Mouse (Mus musculus) intestine, embryonic 14.5 days (tissue): ENCODE measurements around the gene Vill. TPM values are rescaled to one million over a fixed set of nuclear protein-coding genes. Genes with fewer than 3 reads are reported as not detected.

ENCODE experiments used
- ATAC-seq: fragments of 200-750 bp; cut with Nextera tagmentation; replicated peaks from 2 replicates; pipeline ENCODE4 v1.8.0; 2017; ENCODE audit warnings: low read depth, moderate number of reproducible peaks, moderate TSS enrichment, moderate library complexity; ENCODE audit not compliant: low FRiP score, low TSS enrichment
- DNase-seq: peaks from one replicate; pipeline ENCODE4 v3.0.0-alpha.2; 2018; ENCODE audit warnings: low spot score
- H3K27ac ChIP-seq: fragments of 300-500 bp; sonication (generic); 2 replicates; pipeline ENCODE4 v1.5.1; 2014; ENCODE audit warnings: low read depth, mild to moderate bottlenecking, control low read depth
- H3K27me3 ChIP-seq: fragments of 300-500 bp; sonication (generic); replicated peaks from 2 replicates; pipeline ENCODE4 v1.6.1; 2014; ENCODE audit warnings: low read length, control low read depth; ENCODE audit not compliant: control insufficient read depth, insufficient read depth
- H3K36me3 ChIP-seq: fragments of 300-500 bp; sonication (generic); 2 replicates; pipeline ENCODE4 v1.6.1; 2014; ENCODE audit warnings: low read length, control low read depth; ENCODE audit not compliant: control insufficient read depth, insufficient read depth
- H3K4me1 ChIP-seq: fragments of 300-500 bp; sonication (generic); replicated peaks from 2 replicates; pipeline ENCODE4 v1.6.1; 2014; ENCODE audit warnings: low read length, control low read depth, mixed read lengths; ENCODE audit not compliant: control insufficient read depth, insufficient read depth
- H3K4me2 ChIP-seq: fragments of 300-500 bp; sonication (generic); 2 replicates; pipeline ENCODE4 v1.6.1; 2014; ENCODE audit warnings: low read length
- H3K4me3 ChIP-seq: fragments of 300-500 bp; sonication (generic); 2 replicates; pipeline ENCODE4 v1.5.1; 2014; ENCODE audit warnings: low read depth, low read length, control low read depth, mixed read lengths
- H3K9ac ChIP-seq: fragments of 300-500 bp; sonication (generic); 2 replicates; pipeline ENCODE4 v1.6.1; 2014; ENCODE audit warnings: mild to moderate bottlenecking, low read length
- H3K9me3 ChIP-seq: fragments of 300-500 bp; sonication (generic); 2 replicates; pipeline ENCODE4 v1.6.1; 2016; ENCODE audit warnings: low read length, control low read depth; ENCODE audit not compliant: control insufficient read depth
- WGBS: fragments of 180-500 bp; shearing (Covaris S2); extraction: QIAGEN DNeasy Blood & Tissue Kit; methylation state at CpG from one replicate; pipeline ENCODE4 v1.1.7; 2014; 5-methylcytosine and 5-hydroxymethylcytosine counted together
- microRNA-seq: library from miRNA; unstranded; fragments of <30 nt; microRNA quantifications from one replicate; pipeline ENCODE4, GENCODE M21; 2016
- polyA plus RNA-seq: library from polyadenylated mRNA; unstranded; fragments of >200 nt; fragmentation: Nextera tagmentation; extraction: Ambion mirVana; gene quantifications from 2 replicates; pipeline ENCODE4 v1.2.1, GENCODE M21; 2014

Vill gene
- polyA plus RNA-seq, 1 experiment from 2014 or later = 27.4 TPM

DNA sequence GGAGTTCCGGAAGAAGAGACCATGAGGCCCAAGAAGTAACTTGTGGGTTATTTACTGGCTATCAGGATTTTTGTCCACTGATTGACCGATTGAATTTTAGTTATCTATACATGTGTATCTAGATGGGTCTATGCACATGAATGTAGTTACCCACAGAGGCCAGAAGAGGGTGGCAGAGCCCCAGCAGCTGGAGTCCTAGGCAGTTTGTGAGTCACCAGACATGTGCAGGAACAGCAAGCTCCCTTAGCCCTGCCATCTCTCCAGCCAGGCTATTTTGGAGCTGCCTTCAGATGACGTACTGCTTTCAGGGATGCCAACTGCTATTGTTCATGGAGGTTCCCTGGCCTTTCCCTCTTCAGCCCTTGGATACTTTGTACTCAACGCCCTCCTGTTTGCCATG lies 55.0 kb downstream of the Vill start:
- Histone ChIP-seq H3K9ac (no peak overlapping the region), H3K27me3 (0 out of 2 replicates have a peak, but pooled peaks cover 7% of the 10 kb centered on the region), H3K9me3 (no peaks in the 10 kb centered on the region), H3K27ac (no peak overlapping the region), H3K4me2 (no peak overlapping the region), H3K4me1 (peaks cover 9% of the 10 kb centered on the region; the same call in 1 of the 2 replicates), H3K36me3 (no peaks in the 10 kb centered on the region), H3K4me3 (no peak overlapping the region)
- DNase-seq = no peak
- 91% methylated on average over 4 of the region's 4 CpGs for WGBS
- no peak for ATAC-seq

DNA sequence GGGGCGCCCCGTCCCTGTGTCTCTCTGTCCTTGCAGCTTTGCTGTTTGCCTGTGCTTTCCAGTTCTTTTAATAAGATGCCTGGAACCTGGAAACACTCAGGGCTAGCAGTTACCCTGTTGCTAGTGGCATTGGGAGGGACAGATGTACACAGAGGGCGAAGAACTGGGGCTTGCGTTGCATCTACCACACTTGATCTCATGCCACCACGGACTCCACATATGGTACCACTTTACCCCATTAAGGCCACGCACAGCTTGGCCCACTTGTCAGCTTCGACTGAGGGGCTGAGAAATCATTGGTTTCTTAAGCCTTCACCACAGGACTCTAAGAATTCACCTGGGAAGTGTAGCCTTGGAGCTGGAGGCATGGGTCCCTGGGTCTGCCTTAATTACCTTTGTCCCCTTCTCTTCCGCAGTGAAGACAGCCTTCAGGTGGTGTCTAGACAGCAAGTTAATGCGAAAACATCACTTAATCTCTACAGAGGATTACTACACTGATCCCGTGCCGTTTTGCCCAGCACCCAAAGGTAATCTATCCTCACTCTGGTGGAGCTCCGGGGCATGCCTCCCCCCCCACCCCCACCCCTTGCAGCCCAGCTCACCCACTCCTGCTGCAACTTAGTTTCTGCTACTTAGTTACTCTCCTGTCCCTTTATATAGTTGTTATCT lies 57.2 kb downstream of the Vill start:
- H3K36me3 ChIP-seq = no peaks in the 10 kb centered on the region
- ATAC-seq = no peak
- H3K9ac ChIP-seq = no peak overlapping the region
- no peaks in the 10 kb centered on the region for H3K9me3 ChIP-seq
- H3K4me1 ChIP-seq = peaks cover 9% of the 10 kb centered on the region; the same call in 1 of the 2 replicates
- no peak overlapping the region for H3K4me3 ChIP-seq
- DNase-seq = no peak
- no peak overlapping the region for H3K4me2 ChIP-seq
- H3K27me3 ChIP-seq = no peaks in the 10 kb centered on the region
- 67% methylated on average over 12 of the region's 12 CpGs for WGBS
- no peak overlapping the region for H3K27ac ChIP-seq

DNA sequence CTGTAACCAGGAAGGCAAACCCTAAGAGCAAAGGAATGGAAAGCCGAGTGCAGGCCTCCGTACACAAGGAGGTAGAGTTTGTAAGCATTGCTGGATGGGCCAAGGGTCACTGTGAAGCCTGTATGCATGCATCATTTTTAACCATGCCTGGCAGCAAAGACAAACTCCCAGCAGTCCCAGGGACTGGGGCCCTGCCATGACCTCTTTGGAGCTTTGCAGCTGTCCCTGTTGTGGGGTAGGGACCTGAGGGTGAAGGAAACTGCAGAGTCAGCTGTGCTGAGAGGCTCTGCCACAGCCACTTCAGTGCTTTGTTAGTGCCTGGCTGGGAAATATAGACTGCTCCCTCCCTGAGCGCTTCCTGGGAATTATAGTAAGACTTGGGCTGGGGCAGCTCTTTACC lies 58.1 kb downstream of the Vill start:
- H3K27ac ChIP-seq = peak overlapping the region; percentile 22; the same call in 1 of the 2 replicates
- DNase-seq (no peak), ATAC-seq (no peak)
- no peaks in the 10 kb centered on the region for H3K36me3 ChIP-seq
- H3K9ac ChIP-seq = no peak overlapping the region
- 30% methylated on average over 3 of the region's 3 CpGs for WGBS
- no peaks in the 10 kb centered on the region for H3K9me3 ChIP-seq
- no peaks in the 10 kb centered on the region for H3K27me3 ChIP-seq
- peaks cover 9% of the 10 kb centered on the region; the same call in 1 of the 2 replicates for H3K4me1 ChIP-seq
- no peak overlapping the region for H3K4me3 ChIP-seq
- H3K4me2 ChIP-seq = no peak overlapping the region

DNA sequence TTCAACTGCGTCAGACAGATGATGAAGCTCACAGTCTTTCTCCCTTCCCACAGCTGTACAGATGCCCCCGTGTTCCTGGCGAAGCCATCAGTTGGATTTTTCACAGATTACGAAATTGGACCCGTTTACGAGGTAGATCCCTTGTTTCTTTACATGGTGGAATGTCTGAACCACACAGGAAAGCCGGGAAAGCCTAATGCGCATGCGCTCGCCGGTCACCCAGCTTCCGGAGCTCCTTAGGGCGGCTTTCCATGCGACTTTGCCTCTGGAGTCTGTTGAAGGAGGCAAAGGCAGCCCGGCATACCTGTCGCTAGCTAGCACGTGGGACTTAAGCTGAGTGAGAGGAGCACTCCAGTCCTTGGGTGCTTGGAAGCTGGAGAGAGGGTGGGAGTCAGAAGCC lies 62.3 kb downstream of the Vill start:
- no peak overlapping the region for H3K9ac ChIP-seq

DNA sequence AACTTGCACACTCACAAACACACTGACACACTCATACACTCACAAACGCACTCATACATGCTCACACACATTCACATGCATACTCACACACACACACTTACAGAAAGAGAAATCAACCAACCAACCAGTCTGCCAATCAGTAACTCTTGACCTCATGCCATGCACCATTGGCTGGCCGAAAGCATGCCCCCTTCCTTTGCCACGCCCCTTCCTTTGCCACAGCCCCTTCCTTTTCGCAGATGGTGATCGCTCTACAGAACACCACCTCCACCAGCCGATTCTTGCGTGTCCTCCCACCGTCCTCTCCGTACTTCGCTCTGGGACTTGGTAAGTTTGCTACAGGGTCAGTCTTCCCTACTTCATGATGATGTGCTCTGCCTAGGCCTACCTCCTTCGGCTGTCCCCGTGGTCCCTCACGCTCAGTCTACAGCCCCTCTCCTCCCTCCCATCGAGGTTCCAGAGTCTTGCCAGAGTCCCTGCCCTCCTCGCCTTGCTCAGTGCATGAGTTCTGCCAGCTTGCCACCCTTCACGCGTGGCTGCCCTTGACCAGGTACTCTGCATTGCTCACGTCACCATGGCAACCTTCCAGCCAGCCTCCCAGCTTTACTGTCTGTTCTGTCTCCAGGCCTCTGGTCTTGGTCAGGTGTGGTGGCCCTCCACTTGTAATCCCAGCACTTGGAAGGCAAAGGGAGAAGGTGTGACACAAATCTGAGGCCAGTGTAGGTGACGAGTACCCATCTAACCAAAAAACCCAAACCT lies 67.0 kb downstream of the Vill start:
- H3K9ac ChIP-seq = no peak overlapping the region
- no peaks in the 10 kb centered on the region for H3K9me3 ChIP-seq
- no peaks in the 10 kb centered on the region for H3K4me1 ChIP-seq
- no peak overlapping the region for H3K4me3 ChIP-seq
- no peak overlapping the region for H3K27ac ChIP-seq
- ATAC-seq = no peak
- no peak for DNase-seq
- no peaks in the 10 kb centered on the region for H3K36me3 ChIP-seq
- WGBS = 88% methylated on average over 19 of the region's 19 CpGs
- no peaks in the 10 kb centered on the region for H3K27me3 ChIP-seq
- no peak overlapping the region for H3K4me2 ChIP-seq

More for the DNA sequence above, 62.3 kb downstream of the Vill start:
- no peaks in the 10 kb centered on the region for H3K27me3 ChIP-seq
- DNase-seq (no peak), ATAC-seq (no peak)
- H3K27ac ChIP-seq = no peak overlapping the region
- H3K4me1 ChIP-seq = peaks cover 5% of the 10 kb centered on the region; the same call in 1 of the 2 replicates
- WGBS = 85% methylated on average over 17 of the region's 17 CpGs
- no peaks in the 10 kb centered on the region for H3K9me3 ChIP-seq
- H3K4me3 ChIP-seq = no peak overlapping the region
- no peak overlapping the region for H3K4me2 ChIP-seq
- no peaks in the 10 kb centered on the region for H3K36me3 ChIP-seq

DNA sequence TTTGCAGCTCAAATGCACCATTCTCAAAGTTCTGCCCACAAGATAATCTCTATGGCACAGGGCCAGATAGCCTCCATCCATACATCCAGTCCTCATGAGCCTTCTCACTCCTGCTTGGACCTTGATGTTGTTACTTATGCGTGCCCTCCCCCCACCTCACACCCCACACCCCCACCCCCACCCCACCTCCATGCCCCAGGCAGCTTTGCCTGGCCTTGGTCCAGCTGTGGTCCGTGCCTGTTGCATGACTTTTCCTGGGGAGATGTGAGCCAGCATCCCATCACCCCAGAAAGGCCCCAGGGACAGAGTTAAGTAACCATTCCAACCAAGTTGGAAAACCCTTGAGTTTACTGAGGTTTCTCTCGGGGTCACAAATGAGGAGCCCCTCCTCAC lies 67.6 kb downstream of the Vill start:
- H3K4me3 ChIP-seq = no peak overlapping the region
- no peaks in the 10 kb centered on the region for H3K36me3 ChIP-seq
- no peak for DNase-seq
- WGBS = 61% methylated on average over 3 of the region's 3 CpGs
- no peaks in the 10 kb centered on the region for H3K27me3 ChIP-seq
- H3K4me2 ChIP-seq = no peak overlapping the region
- ATAC-seq = no peak
- H3K9me3 ChIP-seq = no peaks in the 10 kb centered on the region
- H3K4me1 ChIP-seq = no peaks in the 10 kb centered on the region
- no peak overlapping the region for H3K9ac ChIP-seq
- no peak overlapping the region for H3K27ac ChIP-seq

Small RNA genes lying within 50 kb of the gene (microRNA-seq; reads per million reads assigned to microRNA genes)
- gene Mir26a-1 = 18.2 reads per million, percentile 45 among the genes with 10 or more reads in this experiment

Other genes with a start within 250 kb of the Vill start
- gene Ctdspl, start 126.3 kb upstream of the Vill start, polyA plus RNA-seq = 21.3 and 22.1 TPM in 2 replicates
- gene Plcd1, start 40.7 kb downstream of the Vill start, polyA plus RNA-seq = 22.1 and 30.3 TPM in 2 replicates
- 0.37 and 0.67 TPM in 2 replicates for gene Dlec1, start 49.7 kb downstream of the Vill start, polyA plus RNA-seq
- 2.1 and 2.5 TPM in 2 replicates for gene Acaa1b, start 104.3 kb downstream of the Vill start, polyA plus RNA-seq
- not detected in 2 replicates for gene Gm47289, start 106.4 kb downstream of the Vill start, polyA plus RNA-seq
- gene Slc22a13, start 156.3 kb downstream of the Vill start, polyA plus RNA-seq = not detected in 2 replicates